Mouse (Mus musculus): Measurements from ENCODE around the gene Rbm20.

DNA sequence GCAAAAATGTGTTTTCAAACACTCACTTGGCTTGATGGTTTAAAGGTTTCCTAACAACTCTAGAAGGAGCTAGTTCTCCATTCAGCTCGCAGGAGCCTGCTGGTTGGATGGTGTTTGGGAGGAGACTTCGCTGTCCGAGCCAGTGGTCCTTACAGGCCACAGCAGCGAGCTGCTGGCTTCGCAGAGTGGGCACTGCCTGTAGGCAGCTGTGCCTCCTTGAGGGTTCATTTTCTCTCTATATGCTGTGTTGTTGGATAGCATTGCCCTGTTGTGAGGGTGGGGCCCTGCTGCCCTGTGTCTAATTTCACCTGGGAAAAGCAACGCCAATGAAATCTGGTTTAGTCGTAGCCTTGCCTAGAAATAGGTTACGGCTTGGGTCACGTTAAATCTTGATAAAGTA, 29.8 kb upstream of the Rbm20 start:
- TF ChIP-seq CTCF (IDR thresholded peaks at IDR 0.05; ENCODE audit: low read depth, low read length) (no peak), GATA1 (IDR thresholded peaks at IDR 0.05; ENCODE audit: borderline replicate concordance, low read length) (no peak), GATA2 (IDR thresholded peaks at IDR 0.05; ENCODE audit: borderline replicate concordance, low read depth, low read length) (no peak), TAL1 (conservative IDR thresholded peaks at IDR 0.05; ENCODE audit: low read depth, low read length) (no peak), POLR2AphosphoS5 (IDR thresholded peaks at IDR 0.05; ENCODE audit: insufficient replicate concordance, low read depth, low read length) (no peak)

All from G1E (cell line).